Mouse (Mus musculus): ENCODE results near the gene Creb3l1.

DNA sequence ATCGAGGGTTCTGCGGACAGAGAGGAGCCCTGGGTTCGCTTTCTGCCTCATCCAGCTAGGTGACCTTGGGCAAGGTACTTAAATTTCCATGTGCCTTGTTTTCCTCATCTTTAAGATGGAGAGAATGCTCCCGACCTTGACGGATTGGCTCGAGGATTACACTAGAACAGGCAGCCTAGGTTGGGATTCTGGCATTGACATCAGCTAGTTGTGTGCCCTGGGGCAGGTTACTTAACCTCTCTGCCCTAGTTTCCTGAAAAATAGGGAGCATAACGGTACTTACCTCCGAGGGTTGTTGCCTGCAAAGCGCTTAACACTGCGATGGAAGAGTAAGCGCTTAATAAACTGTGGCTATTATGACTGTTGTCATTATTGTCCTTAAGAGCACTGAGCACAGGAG lies 34.6 kb upstream of the Creb3l1 start:
- TF ChIP-seq POLR2A (IDR thresholded peaks at IDR 0.05; ENCODE audit: borderline replicate concordance, low read depth, low read length) = no peak
- TF ChIP-seq CTCF (IDR thresholded peaks at IDR 0.05; ENCODE audit: low read depth, low read length) = no peak

Measured in bone marrow macrophage, adult 2 months (primary cell).